Mouse (Mus musculus) heart, embryonic 16.5 days (tissue): ENCODE results near the gene Hoxd9. TPM values are rescaled to one million over a fixed set of nuclear protein-coding genes. Genes with fewer than 3 reads are reported as not detected.
A peak's percentile ranks its signal among the peaks of the same experiment; 100 is the strongest.

ENCODE experiments used
- ATAC-seq: fragments of 200-750 bp; cut with Nextera tagmentation; replicated peaks from 2 replicates; pipeline ENCODE4 v1.8.0; 2017; ENCODE audit warnings: moderate number of reproducible peaks; ENCODE audit not compliant: insufficient read depth, low FRiP score; ENCODE audit errors: extremely low read depth
- H3K27ac ChIP-seq: fragments of 300-500 bp; sonication (generic); 2 replicates; pipeline ENCODE4 v1.5.1; 2014; ENCODE audit warnings: mild to moderate bottlenecking, low read length, control low read depth, moderate library complexity
- H3K27me3 ChIP-seq: fragments of 300-500 bp; sonication (generic); 2 replicates; pipeline ENCODE4 v1.6.1; 2014; ENCODE audit warnings: low read length, mixed read lengths; ENCODE audit not compliant: control insufficient read depth, insufficient read depth
- H3K36me3 ChIP-seq: fragments of 300-500 bp; sonication (generic); 2 replicates; pipeline ENCODE4 v1.6.1; 2014; ENCODE audit not compliant: control insufficient read depth, insufficient read depth
- H3K4me1 ChIP-seq: fragments of 300-500 bp; sonication (generic); 2 replicates; pipeline ENCODE4 v1.6.1; 2014; ENCODE audit warnings: low read length, mixed read lengths; ENCODE audit not compliant: control insufficient read depth, insufficient read depth
- H3K4me2 ChIP-seq: fragments of 300-500 bp; sonication (generic); 2 replicates; pipeline ENCODE4 v1.6.1; 2014; ENCODE audit warnings: low read depth, mild to moderate bottlenecking, control low read depth, low read length
- H3K4me3 ChIP-seq: fragments of 300-500 bp; sonication (generic); 2 replicates; pipeline ENCODE4 v1.5.1; 2014; ENCODE audit warnings: mild to moderate bottlenecking, control low read depth, low read length
- H3K9ac ChIP-seq: fragments of 300-500 bp; sonication (generic); 2 replicates; pipeline ENCODE4 v1.6.1; 2014; ENCODE audit warnings: low read length, control low read depth
- H3K9me3 ChIP-seq: fragments of 300-500 bp; sonication (generic); replicated peaks from 2 replicates; pipeline ENCODE4 v1.6.1; 2016; ENCODE audit warnings: low read length; ENCODE audit not compliant: control insufficient read depth
- WGBS: fragments of 180-500 bp; shearing (Covaris S2); extraction: QIAGEN DNeasy Blood & Tissue Kit; methylation state at CpG from one replicate; pipeline ENCODE4 v1.1.7; 2014; 5-methylcytosine and 5-hydroxymethylcytosine counted together
- polyA plus RNA-seq: library from polyadenylated mRNA; unstranded; fragments of >200 nt; fragmentation: Nextera tagmentation; extraction: Ambion mirVana; gene quantifications from 2 replicates; pipeline ENCODE4 v1.2.1, GENCODE M21; 2015

Gene Hoxd9
- polyA plus RNA-seq, 1 experiment from 2014 or later: 0.21 TPM

- H3K4me2 ChIP-seq: no peak overlapping the region
- H3K9me3 ChIP-seq: no peaks in the 10 kb centered on the region
- 13% methylated on average over 7 of the region's 7 CpGs for WGBS
- no peak overlapping the region for H3K9ac ChIP-seq
- ATAC-seq: no peak
- H3K27ac ChIP-seq: no peak overlapping the region
- H3K4me1 ChIP-seq: peaks cover 10% of the 10 kb centered on the region; the same call in 1 of the 2 replicates
- no peaks in the 10 kb centered on the region for H3K36me3 ChIP-seq
- H3K4me3 ChIP-seq: no peak overlapping the region
- H3K27me3 ChIP-seq: peaks cover 94% of the 10 kb centered on the region
Observed at GRCm38 (mm10) chr2:74707599-74707998, 10.1 kb downstream of the Hoxd9 start.

DNA sequence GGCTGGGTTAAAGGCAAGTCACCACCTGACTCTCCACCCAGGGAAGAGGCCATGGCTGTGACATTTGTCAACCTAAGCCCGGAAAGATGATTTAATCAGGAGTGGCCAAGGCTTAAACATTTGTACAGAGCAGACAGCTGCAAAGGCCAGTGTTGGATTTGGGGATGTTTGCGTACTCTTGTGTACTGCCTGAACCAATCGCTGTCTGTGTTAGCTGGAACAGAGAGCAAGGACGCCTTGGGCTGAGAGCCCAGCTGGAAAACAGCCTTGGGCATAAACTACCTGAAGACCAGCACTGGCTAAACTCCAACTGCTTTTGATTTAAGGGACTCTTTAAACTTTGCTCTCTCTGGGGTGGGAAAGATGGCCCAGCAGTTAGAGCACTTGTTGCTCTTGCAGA lies 11.1 kb downstream of the Hoxd9 start:
- Histone ChIP-seq H3K4me2 (no peak overlapping the region), H3K27ac (no peak overlapping the region), H3K4me1 (peaks cover 10% of the 10 kb centered on the region; the same call in 1 of the 2 replicates), H3K9me3 (no peaks in the 10 kb centered on the region), H3K36me3 (no peaks in the 10 kb centered on the region), H3K9ac (no peak overlapping the region), H3K4me3 (no peak overlapping the region), H3K27me3 (peaks cover 94% of the 10 kb centered on the region)
- ATAC-seq: no peak
- 20% methylated on average over 4 of the region's 4 CpGs for WGBS

- Histone ChIP-seq H3K9ac (no peak overlapping the region), H3K4me3 (no peak overlapping the region), H3K36me3 (no peaks in the 10 kb centered on the region), H3K27me3 (peaks cover 94% of the 10 kb centered on the region), H3K27ac (no peak overlapping the region), H3K4me2 (no peak overlapping the region), H3K9me3 (no peaks in the 10 kb centered on the region), H3K4me1 (peaks cover 10% of the 10 kb centered on the region; the same call in 1 of the 2 replicates)
- WGBS: 8% methylated on average over 5 of the region's 5 CpGs
- no peak for ATAC-seq
Observed at GRCm38 (mm10) chr2:74709465-74710419, 12.2 kb downstream of the Hoxd9 start.

- H3K4me3 ChIP-seq: no peak overlapping the region
- no peak overlapping the region for H3K4me2 ChIP-seq
- H3K27me3 ChIP-seq: peaks cover 92% of the 10 kb centered on the region
- WGBS: 2% methylated on average over 16 of the region's 16 CpGs
- H3K36me3 ChIP-seq: no peaks in the 10 kb centered on the region
- H3K27ac ChIP-seq: no peak overlapping the region
- no peak for ATAC-seq
- no peak overlapping the region for H3K9ac ChIP-seq
- H3K9me3 ChIP-seq: no peaks in the 10 kb centered on the region
- H3K4me1 ChIP-seq: peaks cover 7% of the 10 kb centered on the region; the same call in 1 of the 2 replicates
Observed at GRCm38 (mm10) chr2:74710929-74711543, 13.5 kb downstream of the Hoxd9 start.

- H3K4me2 ChIP-seq: peak within 1 kb of the TSS; percentile 67
- H3K9me3 ChIP-seq: no peaks in the 10 kb centered on the region
- peak within 1 kb of the TSS; percentile 17; the same call in 1 of the 2 replicates for H3K9ac ChIP-seq
- ATAC-seq: no peak
- H3K36me3 ChIP-seq: no peaks in the 10 kb centered on the region
- 1% methylated on average over 64 of the region's 65 CpGs for WGBS
- H3K4me3 ChIP-seq: peak within 1 kb of the TSS; percentile 50
- peaks cover 92% of the 10 kb centered on the region for H3K27me3 ChIP-seq
- no peak within 1 kb of the TSS for H3K27ac ChIP-seq
- H3K4me1 ChIP-seq: peaks cover 7% of the 10 kb centered on the region; the same call in 1 of the 2 replicates
Observed at GRCm38 (mm10) chr2:74711721-74712621, 14.4 kb downstream of the Hoxd9 start, which contains the start of the genes Hoxd3 and Hoxd4. Hoxd3 (plus strand) TSS chr2:74711927. Hoxd4 (plus strand) TSS chr2:74711929.

- Histone ChIP-seq H3K4me2 (no peak overlapping the region), H3K36me3 (no peaks in the 10 kb centered on the region), H3K4me1 (peaks cover 7% of the 10 kb centered on the region; the same call in 1 of the 2 replicates), H3K9me3 (no peaks in the 10 kb centered on the region), H3K4me3 (no peak overlapping the region; the same call in 1 of the 2 replicates), H3K27ac (no peak overlapping the region), H3K9ac (no peak overlapping the region), H3K27me3 (peaks cover 91% of the 10 kb centered on the region)
- 10% methylated on average over 19 of the region's 19 CpGs for WGBS
- ATAC-seq: no peak
Observed at GRCm38 (mm10) chr2:74713239-74714150, 16.0 kb downstream of the Hoxd9 start.

DNA sequence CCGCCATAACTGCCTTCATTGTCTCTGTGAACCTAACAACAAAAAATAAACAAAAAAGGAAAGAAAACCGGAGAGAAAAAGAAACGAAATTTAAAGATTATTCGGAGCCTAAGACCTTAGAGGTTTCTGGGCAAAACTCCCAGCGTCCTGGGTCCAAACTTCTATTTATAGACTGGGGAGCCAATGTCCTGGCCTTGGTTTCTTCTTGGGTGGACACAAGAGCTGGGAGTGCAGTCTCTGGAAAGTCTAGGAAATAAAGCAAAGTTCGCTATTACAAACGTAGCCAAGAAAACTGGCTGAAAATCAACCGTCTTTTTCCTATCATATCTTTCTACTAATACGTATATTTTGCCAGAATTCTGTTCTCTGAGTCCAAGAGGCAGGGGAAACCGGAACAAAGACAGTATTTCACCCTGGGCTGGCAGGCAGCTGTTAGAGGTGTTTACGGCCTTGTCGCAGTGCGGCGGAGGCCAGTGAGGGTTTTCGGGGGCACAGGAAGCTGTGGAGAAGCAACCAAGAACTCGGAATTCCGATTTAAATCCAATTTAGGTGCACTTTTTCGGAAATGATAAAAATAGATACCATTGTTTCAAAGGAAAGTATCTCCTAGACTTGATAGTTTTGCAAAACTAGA lies 16.7 kb downstream of the Hoxd9 start:
- H3K36me3 ChIP-seq: no peaks in the 10 kb centered on the region
- no peak overlapping the region for H3K27ac ChIP-seq
- no peaks in the 10 kb centered on the region for H3K9me3 ChIP-seq
- no peak overlapping the region for H3K4me2 ChIP-seq
- no peak for ATAC-seq
- peaks cover 91% of the 10 kb centered on the region for H3K27me3 ChIP-seq
- WGBS: 11% methylated on average over 18 of the region's 18 CpGs
- H3K4me3 ChIP-seq: no peak overlapping the region; the same call in 1 of the 2 replicates
- H3K9ac ChIP-seq: no peak overlapping the region
- peaks cover 7% of the 10 kb centered on the region; the same call in 1 of the 2 replicates for H3K4me1 ChIP-seq
